Mouse (Mus musculus): ENCODE results near the gene Rgr.
"Not testable (repeated sequence)": the region's sequence is repeated elsewhere in the genome, so short reads cannot be mapped to it uniquely, and the experiment has no call there.

Rgr gene

GRCm38 (mm10) chr14:37003431-37004095 lies 45.2 kb downstream of the Rgr start:
- no peak for DNase-seq (ENCODE audit: extremely low read depth, insufficient read length, low spot score)

DNA sequence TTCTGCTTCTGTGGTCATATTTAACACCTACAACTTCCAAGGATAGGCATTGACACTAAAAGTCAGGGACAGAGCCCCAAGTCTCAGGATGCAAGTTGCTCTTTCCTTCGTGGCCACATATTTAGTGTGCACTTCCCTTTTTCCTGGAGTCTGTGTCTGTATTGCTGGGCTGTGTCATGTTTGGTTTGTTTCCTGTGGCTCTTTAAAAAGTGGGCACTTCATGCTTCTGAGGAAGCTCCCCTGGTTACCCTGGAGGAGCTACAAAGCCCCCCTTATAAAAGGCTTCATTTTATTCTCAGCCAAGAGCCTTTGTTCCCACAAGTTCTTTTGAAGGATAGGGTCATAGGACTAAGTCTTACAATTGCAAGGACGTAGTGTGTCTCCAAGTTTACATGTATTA lies 45.9 kb downstream of the Rgr start:
- no peak for DNase-seq (ENCODE audit: extremely low read depth, insufficient read length, low spot score)

- DNase-seq (ENCODE audit: extremely low read depth, insufficient read length, low spot score): not testable (repeated sequence)
Measured at GRCm38 (mm10) chr14:37000780-37001179, 48.0 kb downstream of the Rgr start.

DNA sequence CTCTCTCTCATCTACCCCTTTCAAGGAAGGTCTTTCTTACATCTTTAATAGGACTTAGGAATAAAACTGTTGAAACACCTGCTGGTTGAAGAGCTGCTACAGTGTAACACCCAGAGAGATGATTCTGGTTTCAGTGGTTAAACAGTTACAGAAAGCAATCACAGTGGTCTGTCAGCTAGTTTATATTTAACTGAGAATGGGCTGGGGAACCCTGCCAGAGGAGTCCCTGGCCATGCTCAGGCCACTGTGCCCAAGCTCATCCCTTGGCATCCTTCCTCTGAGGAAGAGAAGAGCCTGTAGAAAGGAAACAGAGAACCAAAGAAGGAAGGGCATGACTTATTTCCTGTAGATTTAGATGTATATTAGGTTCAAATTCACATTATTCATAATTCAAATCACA lies 59.0 kb downstream of the Rgr start:
- DNase-seq (ENCODE audit: extremely low read depth, insufficient read length, low spot score): no peak

DNA sequence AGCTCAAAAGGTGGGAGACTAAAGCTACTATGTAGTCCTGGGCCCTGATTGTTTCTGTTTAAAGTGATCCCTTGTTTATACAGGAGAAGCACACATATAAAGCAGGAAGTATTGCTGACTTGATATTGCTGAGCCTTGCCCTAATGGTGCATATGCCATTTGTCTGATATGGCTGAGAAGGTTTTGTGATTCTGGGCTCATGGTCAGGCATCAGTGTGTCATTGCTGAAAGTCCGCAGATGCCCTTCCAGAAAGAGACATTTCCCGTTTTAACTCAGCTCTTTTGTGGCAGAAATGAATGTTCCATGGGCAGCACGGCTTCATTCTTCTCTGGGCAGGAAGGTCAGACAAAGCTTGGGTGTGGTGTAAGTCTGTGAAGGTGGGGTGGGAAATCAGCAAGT lies 63.1 kb downstream of the Rgr start:
- no peak for DNase-seq (ENCODE audit: extremely low read depth, insufficient read length, low spot score)

Measured in 3134 (cell line).